Mouse (Mus musculus) layer of hippocampus, adult 9-11 months (tissue): ENCODE data around the gene Idnk.

Source experiments
- DNase-seq: peaks from one replicate; pipeline ENCODE4 v3.0.0; 2022

The Idnk gene

GRCm38 (mm10) chr13:58147760-58148159 lies 9.7 kb upstream of the Idnk start:
- DNase-seq, result no peak

DNA sequence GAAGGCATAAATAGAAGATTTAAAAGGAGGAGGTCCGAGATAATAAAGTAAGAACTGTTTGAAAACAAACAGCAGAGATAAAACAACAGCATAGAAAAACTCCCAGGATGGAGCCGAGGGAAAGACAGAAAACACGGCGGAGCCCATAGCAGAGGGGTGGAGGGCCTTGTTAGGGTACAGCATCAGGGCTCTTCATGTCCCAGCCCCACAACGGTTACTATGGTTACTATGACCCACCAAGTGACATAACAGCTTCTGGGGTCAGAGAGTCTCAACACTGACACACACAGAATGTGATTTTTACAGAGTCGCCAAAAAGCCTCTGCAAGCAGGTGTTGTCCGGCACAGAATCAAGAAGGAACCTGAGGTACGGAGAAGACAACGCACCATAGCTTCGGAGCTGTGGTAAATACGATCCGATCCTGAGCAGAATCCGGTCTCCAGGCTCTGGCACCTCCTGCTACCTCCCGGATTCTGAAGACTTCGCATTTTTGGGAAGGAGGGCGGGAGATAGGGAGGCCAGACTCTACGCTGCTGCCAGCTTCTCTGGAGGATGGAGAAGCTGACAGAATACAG lies 9.1 kb upstream of the Idnk start:
- DNase-seq, result no peak

GRCm38 (mm10) chr13:58149033-58149558 lies 8.4 kb upstream of the Idnk start:
- no peak for DNase-seq

DNA sequence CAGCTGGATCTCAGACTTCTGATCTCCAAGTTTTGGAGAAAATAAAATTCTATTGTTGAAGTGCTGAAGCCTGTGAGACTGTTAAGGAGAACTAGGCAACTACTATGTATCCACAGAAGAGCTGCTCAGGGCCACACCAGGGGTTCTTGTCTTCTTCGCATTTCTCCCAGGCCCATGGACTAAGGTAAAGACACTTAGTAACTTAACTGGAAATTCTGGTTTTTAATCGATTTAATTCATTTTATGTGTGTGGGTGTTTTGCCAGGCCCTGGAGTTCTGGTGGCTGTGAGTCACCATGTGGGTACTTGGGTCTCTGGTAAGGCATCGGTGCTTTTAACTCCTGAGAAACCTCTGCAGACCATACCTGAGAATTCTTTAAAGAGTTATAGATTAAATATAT lies 7.8 kb upstream of the Idnk start:
- DNase-seq, result no peak

DNA sequence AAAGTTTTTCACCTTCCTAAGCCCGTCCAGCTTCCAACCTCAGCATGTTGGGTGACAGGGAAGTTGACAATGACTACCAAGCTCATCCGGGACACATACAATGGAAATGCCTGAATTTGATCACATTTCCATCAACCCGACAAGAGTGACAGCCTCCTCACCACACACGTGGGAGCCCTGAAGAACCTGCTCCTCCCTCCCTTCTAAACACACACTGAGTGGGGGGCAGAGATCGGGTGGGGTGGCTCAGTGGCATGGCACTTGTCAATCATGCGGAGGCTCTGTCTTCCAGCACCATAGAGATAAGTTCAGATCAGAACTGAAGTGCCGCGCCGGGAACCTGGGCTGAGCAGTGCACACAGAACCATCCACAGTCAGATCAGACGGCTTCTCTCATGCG lies 7.0 kb upstream of the Idnk start:
- DNase-seq, result no peak

DNA sequence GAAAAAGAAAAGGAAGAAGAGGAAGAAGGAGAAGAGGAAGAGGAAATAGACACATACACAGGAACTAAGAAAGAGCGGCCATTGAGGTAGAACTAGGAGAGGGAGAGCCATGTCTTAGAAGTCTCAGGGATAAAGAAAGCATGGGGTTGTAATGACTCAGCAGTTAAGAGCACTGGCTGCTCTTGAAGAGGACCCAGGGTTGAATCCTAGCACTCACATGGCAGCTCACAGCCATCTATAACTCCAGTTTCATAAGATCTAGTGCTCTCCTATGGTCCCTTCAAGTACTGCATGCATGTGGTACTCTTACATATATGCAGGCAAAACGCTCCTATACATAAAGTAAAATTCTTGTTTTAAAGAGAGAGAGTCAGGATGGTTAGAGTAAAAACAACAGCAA lies 1.4 kb upstream of the Idnk start:
- DNase-seq, result no peak

DNA sequence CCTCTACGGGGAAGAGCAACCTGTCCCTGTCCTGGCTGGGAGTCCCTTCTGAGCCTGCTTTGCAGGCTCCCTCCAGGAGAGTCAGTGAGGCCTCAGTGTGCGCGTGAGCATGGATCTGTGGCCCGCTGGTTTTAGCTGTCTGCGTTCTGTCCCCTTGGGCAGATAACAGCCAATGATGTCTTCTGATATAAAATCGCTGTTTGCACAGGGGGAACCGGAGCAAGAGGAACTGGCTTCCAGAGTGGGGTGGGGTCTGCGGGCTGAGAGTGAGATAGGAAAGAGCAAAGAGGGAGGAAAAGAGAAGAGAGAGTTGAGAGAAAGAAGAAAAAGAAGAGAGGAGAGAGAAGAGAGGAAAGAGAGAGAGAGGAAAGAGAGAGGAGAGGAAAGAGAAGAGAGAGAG lies 413 bp upstream of the Idnk start:
- DNase-seq, result no peak

- peak; percentile 92 for DNase-seq
Observed at GRCm38 (mm10) chr13:58158099-58158912, 857 bp downstream of the Idnk start.

DNA sequence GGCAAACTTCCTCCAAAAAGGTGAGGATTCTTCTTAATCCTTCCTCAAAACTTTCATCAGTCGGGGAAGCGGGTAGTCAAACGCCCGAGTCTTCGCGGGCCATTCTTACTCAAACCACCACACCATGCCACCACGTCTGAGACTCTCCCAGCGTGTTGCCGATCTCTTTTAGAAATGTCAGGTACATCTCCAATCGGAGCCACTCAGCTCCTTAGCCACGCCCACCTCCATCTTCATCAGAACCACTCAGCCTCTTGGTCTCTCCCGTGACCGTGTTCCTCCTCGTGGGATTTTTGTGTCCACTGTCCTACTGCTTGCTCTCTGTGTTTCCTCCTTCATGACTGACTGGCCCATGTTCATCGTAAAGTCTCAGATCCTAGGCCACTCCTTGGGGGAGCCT lies 3.3 kb downstream of the Idnk start:
- no peak for DNase-seq

DNA sequence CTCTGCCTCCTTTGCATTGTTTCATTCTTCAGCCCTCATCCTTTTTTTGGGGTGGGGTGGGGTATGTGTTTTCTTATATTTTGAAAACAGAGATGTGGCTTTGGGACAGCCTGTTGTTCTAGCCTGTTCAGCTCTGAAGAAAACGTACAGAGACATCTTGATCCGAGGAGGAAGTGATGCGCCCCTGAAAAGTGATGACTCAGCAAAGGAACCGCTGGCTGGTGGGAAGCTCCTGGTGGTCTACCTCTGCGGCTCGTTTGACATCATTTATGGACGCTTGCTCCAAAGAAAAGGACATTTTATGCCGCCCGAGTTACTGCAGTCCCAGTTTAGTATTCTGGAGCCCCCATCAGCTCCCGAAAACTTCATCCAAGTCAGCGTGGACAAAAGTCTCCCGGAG lies 5.9 kb downstream of the Idnk start:
- DNase-seq, result no peak

DNA sequence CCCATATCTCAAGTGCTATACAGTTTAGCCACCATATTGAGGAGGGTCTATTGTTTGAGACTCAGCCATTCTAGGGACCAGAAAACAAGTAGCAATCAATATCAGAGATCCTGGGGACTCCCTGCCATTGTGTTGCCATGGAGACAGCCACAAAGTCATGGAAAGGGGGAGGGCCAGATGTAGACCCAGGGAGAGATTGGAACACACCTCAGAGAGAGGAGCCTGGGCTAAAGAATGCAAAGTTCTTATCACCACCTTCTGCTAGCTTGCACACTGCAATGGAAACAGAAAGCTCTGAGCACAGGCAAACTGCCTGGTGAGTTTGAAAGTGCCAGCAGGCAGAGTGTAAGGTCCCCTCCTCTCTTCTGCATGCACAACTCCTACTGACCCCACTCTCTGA lies 10.7 kb downstream of the Idnk start:
- no peak for DNase-seq

- no peak for DNase-seq
Observed at GRCm38 (mm10) chr13:58176105-58176504, 18.7 kb downstream of the Idnk start.

GRCm38 (mm10) chr13:58177511-58178208 lies 20.2 kb downstream of the Idnk start:
- peak; percentile 99 for DNase-seq

DNA sequence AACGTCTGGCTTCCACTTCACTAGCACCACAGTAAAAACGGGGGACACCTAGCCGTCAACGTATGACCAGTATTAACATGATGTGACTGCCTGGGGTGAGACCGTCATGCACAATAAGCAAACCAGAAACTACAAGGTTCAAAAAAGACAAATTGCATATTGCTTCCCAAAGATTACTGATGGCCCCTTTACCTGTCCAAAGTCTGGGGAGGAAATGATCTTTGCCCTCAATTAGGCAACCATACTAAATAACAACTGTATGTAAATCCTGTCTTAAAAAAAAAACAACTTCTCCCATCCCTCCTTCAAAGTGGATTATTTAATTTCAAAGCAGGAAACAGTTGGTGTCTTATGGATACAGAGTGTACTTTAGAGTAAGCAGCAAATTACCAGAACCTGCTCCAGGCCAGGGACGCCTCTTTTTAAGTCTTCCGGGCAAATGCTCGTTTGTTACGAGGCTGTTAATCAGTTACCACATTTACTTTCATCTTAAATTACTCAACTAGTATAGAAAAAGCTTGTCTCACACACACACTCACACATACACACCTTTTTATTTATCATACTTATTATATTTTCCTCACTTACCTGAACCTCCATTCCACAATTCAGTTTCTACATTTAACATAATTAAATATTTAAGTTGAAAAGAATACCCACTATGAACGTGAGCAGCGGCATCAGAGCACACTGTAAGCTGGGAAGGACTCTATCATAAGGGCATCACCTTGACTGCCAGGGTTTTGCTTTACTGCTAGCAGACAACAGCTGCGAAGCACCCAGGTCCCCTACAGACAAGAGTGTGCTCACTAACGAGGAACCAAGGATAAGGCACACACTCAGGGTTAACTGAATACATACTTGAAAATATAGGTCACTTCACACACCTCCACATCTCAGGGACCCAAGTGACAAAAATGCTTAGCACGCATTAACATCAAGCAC lies 24.4 kb downstream of the Idnk start:
- no peak for DNase-seq

DNA sequence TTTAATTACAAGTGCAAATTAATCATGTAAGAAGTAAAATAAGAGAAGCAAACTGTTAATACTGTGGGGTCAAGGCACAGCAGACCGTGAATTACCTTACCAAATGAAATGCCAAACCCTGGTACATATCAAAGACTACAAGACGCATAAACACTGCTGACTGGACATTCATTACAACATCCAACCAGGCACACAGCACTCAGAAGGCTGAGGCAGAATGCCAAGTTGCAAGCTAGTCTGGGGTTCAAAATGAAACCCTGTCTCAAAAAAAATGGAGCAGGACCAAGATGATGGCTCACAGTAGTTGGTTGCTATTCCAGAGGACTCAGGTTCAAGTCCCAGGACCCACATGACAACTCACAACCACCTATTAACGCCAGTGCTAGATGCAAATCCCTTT lies 26.7 kb downstream of the Idnk start:
- no peak for DNase-seq

DNA sequence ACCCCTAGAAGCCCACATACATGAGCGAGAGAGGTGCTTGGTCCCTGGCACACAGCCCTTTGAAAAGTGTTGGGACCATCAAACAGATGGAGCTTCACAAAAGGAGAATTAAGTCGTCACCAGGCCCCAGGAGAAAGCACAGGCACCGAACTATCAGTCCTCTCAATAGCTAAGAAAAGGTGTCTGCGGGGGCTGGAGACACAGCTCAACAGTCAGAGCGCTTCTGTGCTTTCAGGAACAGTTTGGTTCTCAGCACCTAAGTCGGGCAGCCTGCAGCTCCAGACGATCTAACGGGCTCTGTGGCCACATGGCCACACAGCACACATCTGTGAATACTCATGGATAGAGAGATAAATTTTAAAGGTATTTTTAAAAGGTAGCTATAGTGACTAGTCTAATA lies 28.8 kb downstream of the Idnk start:
- DNase-seq, result peak; percentile 33

GRCm38 (mm10) chr13:58187751-58188150 lies 30.3 kb downstream of the Idnk start:
- no peak for DNase-seq

- peak; percentile 76 for DNase-seq
Observed at GRCm38 (mm10) chr13:58188412-58188811, 31.0 kb downstream of the Idnk start.

GRCm38 (mm10) chr13:58189473-58189872 lies 32.0 kb downstream of the Idnk start:
- DNase-seq, result peak; percentile 31

- no peak for DNase-seq
Observed at GRCm38 (mm10) chr13:58191516-58191915, 34.1 kb downstream of the Idnk start.

GRCm38 (mm10) chr13:58192146-58192545 lies 34.7 kb downstream of the Idnk start:
- DNase-seq, result peak; percentile 39

DNA sequence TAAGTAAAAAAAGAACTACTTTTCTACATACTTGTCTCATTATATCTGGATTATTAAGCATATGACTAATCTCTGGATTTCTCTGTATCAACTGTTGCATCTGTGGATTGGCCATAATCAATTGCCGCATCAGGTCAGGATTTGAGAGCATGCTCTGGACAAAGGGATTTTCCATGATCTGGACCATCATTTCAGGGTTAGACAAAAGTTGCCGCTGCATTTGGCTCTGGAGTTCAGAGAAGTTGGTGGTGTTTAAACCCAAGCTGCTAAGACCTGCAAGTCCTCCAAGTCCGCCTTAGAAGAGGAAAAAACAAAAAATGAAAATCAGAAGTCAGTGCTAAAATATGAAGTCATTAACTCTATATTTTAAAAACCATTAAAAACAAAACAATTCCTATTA lies 35.8 kb downstream of the Idnk start:
- DNase-seq, result no peak

GRCm38 (mm10) chr13:58194908-58195307 lies 37.5 kb downstream of the Idnk start:
- DNase-seq, result no peak
